Mouse (Mus musculus): ENCODE results near the gene Mybphl.

Mybphl gene

DNA sequence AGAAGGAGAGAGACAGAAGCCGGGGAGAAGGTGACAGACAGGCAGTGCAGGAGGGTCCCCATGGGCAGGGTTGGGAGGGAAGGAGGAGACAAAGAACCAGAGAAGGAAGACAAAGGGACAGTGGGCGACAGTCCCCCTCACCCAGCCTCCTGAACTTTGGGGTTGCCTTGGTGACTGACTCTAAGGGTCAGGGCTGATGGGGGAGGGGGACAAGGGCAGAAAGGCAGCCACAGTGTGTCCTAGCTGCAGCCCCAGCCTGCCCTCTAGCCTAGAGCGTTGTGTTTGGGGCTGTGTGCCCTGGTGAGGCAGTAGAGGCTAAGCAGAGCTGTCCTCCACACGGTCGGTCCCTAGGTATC is 45.6 kb downstream of the Mybphl start:
- no peak for DNase-seq (ENCODE audit: low read depth)

DNA sequence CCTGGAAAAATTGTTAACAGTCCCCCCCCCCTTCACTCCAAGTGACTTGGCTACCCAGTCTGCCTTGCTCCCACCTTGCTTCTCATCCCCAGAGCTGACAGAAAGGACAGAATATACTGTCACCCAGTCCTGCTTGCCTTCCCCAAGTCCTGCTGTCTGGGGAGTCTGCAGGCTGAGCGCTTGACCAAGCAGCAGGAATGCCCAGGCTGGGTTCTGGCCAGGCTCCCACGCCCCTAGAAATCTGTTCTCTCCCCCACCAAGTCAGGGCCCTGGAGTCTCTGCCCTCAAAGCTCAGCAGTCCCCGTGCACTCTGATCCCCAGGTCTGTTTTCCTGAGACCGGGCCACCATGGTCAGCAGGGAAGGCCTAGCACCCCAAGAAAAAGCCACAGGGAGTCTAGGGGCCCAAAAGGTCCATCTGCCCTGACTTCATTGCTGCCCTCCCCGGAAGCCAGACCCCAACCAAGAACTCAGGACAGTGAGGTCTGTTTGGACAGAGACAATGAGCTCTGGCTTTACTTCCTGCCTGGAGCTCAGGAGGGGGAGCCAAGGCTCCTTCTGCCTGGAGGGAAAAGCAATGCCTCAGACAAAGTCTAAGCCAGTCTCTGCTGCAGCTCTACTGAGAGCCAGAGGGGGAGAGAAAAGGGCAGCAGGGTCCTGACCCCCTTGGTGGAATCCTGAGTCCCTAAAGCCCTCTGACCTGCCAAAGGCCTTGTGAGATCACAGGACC is 46.5 kb downstream of the Mybphl start:
- peak; percentile 27 for DNase-seq (ENCODE audit: low read depth)

DNA sequence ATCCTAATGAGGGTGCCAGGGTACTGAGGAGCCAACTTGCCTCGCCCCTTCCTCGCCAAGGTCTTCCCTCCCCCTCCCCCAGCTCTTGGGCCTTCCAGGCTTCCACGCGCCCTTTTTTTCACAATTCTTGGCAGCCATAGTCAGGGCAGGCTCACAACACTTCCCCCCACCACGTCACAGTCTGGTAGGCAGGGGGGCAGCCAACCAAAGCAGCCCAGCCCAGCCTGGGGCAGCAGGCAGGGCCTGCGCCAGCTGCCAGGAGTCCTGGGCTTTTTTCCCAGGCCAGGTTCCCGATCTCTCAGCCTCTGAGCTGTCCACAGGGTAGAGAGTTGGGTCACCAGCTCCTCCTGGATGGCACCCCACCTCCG is 47.0 kb downstream of the Mybphl start:
- DNase-seq (ENCODE audit: low read depth), result peak; percentile 68

DNA sequence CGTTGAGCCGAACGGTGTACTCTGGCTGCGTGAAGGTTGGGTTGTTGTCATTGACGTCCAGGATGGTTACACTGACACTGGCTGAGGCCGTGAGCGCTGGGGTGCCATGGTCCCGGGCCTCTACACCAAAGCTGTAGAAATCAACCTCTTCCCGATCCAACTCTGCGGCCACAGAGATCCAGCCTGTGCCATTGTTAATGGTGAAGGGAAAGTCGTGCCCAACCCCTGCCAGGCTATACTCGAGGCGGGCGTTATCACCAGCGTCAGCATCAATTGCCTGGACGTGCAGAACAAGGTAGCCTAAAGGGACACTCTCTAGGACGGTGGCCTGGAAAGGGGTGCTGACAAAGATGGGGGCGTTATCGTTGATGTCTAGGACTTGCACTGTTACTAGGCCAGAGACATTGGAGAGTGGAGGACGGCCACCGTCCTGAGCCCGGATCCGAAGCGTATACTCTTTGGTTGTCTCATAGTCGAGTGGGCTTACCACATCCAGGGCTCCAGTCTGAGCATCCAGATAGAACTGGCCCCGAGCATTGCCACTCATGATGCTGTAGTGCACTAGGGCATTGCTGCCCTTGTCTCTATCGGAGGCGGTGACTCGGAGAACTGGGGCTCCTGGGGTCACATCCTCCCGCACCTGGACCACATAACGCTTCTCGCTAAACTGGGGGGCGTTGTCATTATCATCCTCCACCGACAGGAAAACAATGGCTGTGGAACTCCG is 49.1 kb downstream of the Mybphl start:
- DNase-seq (ENCODE audit: low read depth), result no peak

DNA sequence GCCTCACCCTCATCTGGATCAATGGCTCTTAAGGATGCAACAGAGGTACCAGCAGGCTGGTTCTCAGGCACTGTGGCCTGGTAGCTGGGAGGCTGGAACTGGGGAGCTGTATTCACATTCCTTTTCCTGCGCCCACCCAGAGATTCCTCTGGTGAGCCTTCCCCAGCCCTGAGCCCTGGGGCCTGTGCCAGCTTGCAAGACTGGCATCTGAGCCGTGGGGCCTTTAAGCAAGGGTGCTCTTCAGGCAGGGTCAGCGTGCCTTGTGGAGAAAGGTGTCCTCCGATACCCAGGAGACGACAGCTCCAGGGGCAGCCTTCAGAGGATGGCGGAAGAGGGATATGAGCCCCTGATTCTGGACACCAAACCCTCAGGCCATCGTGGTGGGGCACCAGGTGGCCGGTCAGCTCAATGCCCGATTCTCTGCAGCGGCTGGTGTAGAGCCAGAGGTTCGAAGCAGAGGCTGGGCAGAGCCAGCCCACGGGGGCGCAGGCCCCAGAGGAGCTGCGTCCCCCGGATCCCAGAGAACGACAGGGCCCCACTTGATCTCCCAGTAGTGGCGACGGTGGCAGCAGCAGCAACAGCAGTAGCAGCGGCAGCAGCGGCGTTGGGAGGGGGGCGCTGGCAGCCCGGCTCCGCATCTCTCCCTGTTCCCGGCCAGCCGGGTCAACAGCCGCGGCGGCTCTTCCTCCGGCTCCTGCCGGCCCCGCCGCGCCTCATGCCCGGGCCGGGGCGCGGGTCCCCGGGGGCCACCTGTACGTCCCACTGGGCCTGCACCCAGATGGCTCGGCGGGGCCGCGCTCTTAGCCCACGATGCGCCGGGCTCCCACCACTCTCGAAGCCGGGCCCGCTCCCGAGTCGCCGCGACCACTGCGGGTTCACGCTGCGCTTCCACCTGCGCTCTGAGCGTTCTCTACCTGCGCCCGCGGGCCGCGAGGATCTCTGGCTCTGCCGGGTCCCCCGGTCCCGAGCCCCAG is 50.4 kb downstream of the Mybphl start, which contains the start of gene Celsr2:
Celsr2 (minus strand) TSS at position 696 of the 974 bp plus-strand sequence.
- DNase-seq (ENCODE audit: low read depth), result no peak

DNA sequence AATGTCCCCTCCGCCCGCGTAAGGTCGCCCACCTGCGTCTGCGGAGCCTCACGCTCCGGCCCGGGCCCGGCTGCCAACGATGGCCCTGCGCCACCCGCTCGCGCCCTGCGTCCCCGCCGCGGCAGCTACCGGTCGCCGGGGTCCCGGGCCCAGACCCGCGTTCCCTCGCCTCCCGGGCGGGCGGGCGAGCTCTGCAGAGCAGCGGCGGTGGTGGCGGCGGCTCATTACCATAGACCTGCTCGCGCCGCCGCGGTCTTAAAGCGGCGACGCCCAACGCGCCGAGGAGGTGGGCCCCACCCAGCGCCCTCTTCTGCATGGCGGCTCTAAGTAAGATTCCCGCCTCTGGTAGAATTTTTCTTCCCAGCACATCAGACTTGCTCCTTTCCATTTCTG is 51.1 kb downstream of the Mybphl start:
- DNase-seq (ENCODE audit: low read depth), result no peak

DNA sequence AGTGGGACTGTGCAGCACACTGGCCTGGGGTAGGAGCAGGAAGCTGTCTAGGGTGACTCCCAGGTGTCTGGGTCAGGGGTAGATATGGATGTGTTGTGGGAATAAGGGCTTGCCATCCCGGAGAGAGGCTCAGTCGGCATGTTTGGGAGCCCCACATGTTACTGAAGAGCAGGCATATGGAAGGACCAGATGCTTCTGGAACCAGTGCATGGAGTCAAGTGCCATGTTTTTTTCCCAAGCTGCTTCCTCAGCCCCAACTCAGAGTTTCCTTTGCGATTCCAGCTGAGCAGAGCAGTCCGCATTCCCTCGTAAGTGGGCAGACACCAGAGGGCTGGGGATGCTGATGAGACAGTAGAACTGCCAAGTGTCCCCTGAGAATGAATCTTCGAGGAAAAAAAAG is 58.3 kb downstream of the Mybphl start:
- DNase-seq (ENCODE audit: low read depth), result no peak

DNA sequence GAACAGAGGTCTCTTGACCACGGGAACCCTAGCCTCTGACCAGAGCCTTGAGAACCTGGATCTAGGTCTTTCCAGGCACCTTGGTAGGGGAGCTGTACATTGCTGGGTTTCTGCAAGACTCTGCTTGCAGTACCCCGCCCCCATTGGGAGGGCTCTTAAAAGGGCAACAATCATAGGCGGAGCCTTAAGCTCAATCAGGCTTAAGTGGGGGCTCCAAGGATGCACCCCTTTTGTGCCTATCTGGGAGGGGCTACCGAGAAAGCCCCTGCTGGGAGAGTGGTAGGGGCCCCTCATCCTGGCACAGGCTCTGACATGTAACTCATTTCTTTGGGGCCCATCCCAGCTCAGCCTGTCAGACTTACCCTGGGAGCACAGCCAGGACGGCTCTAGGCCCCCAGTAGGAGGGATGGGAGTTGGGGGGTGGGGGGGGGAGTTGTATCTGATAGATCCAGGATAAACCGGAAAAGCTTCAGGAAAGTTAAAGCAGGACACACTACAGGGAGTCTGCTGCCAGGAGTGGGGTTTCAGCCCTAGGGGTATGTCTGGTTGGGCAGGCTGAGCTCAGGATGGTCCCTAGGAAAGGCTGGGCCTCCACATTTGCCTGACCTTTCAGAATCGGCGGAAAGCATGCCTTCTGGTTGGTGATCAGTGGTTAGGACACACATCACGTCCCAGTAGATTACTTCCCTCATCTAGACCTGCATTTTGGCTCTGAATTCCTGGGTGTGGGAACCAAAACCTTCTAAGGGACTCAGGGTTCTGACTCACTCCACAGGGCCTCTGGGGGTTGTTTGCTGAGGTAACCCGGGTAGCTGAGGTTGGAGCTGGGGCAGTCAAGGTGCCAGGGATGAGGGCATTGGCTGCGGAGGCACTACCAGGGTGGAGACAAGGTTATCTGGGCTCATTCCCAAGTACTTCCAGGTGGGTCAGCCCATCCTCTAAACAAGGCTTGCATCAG is 59.4 kb downstream of the Mybphl start:
- peak; percentile 57 for DNase-seq (ENCODE audit: low read depth)

DNA sequence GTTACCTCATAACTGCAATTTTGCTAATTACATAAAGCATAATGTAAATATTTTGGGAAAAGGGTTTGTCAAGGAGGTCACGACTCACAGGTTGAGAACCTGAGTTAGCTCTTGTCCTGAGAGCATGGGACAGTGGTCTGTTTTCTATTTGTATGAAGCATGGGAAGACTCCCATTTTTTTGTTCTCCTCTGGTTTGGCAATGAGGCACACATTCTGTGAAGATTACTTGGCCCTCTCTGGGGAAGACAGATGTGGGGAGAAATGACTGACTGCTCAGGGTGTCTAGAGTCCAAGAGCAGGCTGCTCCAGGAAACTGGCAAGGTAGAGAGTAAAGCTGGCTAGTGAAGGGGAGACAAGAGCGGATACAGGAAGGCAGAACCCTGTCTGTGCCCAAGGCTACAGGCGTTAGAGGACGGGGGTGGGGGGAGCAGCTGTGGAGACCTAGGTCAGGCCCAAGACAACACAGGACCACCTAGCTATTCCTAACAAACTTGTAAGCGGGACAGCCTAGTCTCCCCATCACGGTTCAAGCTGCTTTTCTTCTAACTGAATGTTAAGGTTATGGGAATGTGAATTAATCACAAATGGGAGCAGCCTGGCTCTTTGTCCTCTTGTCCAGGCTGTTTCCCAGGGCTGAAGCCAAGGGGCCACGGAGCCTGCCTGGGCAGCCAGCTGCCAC is 60.4 kb downstream of the Mybphl start:
- peak; percentile 64 for DNase-seq (ENCODE audit: low read depth)

DNA sequence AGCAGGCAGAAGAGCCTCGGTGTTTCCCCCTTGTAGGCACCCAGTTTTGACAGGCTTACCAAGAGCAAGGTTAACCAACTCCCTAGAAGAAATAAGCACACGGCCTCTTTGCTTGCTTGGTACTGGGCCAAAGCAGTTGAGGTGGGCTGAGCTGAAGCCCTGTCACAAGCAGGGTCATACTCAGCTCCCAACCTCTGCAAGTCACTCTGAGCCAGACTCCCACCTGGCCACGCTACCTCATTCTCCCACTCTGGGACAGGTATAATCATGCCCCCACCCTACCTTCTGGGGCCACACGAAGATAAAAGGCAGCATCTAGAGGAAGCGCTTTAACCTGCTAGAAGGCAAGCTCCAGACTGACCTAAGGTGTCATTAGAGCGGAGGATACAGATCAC is 60.9 kb downstream of the Mybphl start:
- DNase-seq (ENCODE audit: low read depth), result no peak
